Mouse (Mus musculus) right cerebral cortex, adult 2 months (tissue): ENCODE measurements around the gene Slc26a10.
"Not testable (repeated sequence)": the region's sequence is repeated elsewhere in the genome, so short reads cannot be mapped to it uniquely, and the experiment has no call there.

Experiments
- DNase-seq, 2 experiments: peaks; one replicate each; pipeline ENCODE4 v3.0.0; 2021 to 2022; ENCODE audit warnings: low spot score in 2 of 2

Gene Slc26a10

DNA sequence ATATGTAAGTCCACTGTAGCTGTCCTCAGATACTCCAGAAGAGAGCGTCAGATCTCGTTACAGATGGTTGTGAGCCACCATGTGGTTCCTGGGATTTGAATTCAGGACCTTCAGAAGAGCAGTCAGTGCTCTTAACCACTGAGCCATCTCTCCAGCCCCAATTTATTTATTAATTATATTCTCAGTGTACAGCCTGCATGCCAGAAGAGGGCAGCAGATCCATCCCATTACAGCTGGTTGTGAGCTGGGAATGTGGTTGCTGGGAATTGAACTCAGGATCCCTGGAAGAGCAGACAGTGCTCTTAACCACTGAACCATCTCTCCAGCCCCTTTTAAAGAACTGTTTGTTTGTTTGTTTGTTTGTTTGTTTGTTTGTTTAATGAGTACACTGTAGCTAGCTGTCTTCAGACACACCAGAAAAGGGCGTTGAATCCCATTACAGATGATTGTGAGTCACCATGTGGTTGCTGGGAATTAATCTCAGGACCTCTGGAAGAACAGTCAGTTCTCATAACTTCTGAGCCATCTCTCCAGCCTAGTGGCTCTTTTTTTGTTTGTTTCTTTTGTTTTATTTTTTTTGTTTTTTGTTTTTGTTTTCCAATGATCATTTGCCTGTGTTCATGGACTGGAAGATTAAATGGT lies 45.9 kb downstream of the Slc26a10 start:
- DNase-seq = not testable (repeated sequence)

GRCm38 (mm10) chr10:127132469-127132868 lies 48.0 kb downstream of the Slc26a10 start:
- DNase-seq = no peak

GRCm38 (mm10) chr10:127129431-127129830 lies 51.0 kb downstream of the Slc26a10 start:
- DNase-seq = no peak

DNA sequence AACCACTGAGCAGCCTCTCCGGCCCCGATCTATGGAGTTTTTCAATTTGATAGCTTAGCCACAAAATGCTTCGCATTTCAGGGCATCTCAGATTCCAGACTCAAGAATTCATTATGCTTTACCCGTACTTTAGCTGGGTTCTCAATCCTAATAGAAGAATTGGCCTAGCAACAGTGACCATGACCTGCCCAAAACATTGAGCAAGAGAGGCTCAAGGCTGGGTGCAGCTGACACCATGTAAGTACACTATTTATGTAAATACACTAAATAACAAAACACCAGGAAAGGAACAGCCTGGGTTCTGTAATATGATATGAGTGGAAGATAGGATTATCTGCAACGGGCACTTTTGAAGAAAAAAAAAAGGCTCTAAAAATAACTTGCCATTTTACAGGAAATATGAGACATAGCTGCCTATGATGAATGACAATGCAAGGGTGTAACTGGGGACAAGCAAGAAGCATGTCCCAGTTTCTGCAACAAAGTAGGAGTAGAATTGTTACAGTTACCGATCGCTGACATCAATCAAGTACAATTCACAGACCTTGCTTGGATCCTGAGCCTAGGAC lies 52.6 kb downstream of the Slc26a10 start:
- DNase-seq = no peak

GRCm38 (mm10) chr10:127126579-127126978 lies 53.9 kb downstream of the Slc26a10 start:
- no peak for DNase-seq

GRCm38 (mm10) chr10:127125210-127126001 lies 55.0 kb downstream of the Slc26a10 start:
- DNase-seq = peak in 1 of 2 experiments; percentile 39

DNA sequence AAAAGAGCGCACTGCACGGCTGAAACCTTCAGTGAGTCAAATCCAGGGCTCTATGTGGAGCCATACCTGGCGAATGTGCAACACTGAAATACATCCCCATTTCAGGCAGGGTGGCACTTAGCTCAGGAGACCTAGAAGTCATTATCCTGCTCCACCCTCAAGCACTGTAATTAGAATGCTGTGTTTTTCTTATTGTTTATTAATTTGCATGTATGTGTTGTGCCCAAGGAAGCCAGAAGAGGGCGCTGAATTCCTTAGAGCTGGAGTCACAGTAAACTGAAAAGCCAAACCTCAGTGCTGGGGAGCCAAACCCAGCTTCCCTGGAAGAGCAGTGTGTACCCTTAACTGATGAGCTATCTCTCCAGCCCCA lies 57.0 kb downstream of the Slc26a10 start:
- peak; percentile 91 to 92 for DNase-seq

DNA sequence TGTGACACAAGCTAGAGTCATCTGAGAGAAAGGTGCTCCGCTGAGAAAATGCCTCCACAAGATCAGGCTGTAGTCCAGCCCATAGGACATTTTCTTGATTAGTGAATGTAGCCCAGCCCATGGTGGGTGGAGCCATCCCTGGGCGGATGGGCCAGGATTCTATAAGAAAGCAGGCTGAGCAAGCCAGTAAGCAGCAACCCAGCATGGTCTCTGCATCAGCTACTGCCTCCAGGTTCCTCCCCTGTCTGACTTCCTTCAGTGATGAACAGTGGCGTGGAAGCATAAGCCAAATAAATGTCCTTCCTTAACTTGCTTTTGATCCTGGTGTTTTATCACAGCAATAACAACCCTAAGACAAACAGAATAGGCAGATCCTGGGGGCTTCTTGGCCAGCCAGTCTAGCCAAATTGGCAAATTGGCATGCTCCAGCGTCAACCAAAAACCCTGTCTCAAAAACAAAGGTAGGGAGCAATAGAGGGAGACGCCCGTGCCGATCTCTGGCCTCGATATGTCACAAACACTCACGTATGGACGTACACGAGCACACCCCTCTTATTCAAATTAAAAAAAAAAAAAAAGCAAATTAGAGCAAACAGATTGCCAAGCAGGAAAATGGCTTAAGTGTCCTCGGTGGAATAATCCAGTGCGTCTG lies 57.5 kb downstream of the Slc26a10 start:
- DNase-seq = peak; percentile 59 to 69

- no peak for DNase-seq
These were observed 58.4 kb downstream of the Slc26a10 start for GRCm38 (mm10) chr10:127122018-127122417.
